Mouse (Mus musculus) neural tube, embryonic 13.5 days (tissue): ENCODE measurements around the gene Kmt5b. TPM values are rescaled to one million over a fixed set of nuclear protein-coding genes. Genes with fewer than 3 reads are reported as not detected.

Source experiments
- ATAC-seq: fragments of 200-750 bp; cut with Nextera tagmentation; 2 replicates; pipeline ENCODE4 v1.8.0; 2017; ENCODE audit warnings: low read depth, mild to moderate bottlenecking, moderate TSS enrichment, moderate library complexity
- H3K27ac ChIP-seq: fragments of 300-500 bp; sonication (generic); replicated peaks from 2 replicates; pipeline ENCODE4 v1.5.1; 2015; ENCODE audit warnings: moderate library complexity, mild to moderate bottlenecking, inconsistent platforms
- H3K27me3 ChIP-seq: fragments of 300-500 bp; sonication (generic); 2 replicates; pipeline ENCODE4 v1.6.1; 2015; ENCODE audit warnings: mild to moderate bottlenecking, inconsistent platforms
- H3K36me3 ChIP-seq: fragments of 300-500 bp; sonication (generic); 2 replicates; pipeline ENCODE4 v1.6.1; 2015; ENCODE audit warnings: mild to moderate bottlenecking, inconsistent platforms
- H3K4me1 ChIP-seq: fragments of 300-500 bp; sonication (generic); replicated peaks from 2 replicates; pipeline ENCODE4 v1.6.1; 2015; ENCODE audit warnings: inconsistent platforms
- H3K4me2 ChIP-seq: fragments of 300-500 bp; sonication (generic); 2 replicates; pipeline ENCODE4 v1.6.1; 2015; ENCODE audit warnings: inconsistent platforms, mild to moderate bottlenecking, moderate library complexity
- H3K4me3 ChIP-seq: fragments of 300-500 bp; sonication (generic); 2 replicates; pipeline ENCODE4 v1.5.1; 2015; ENCODE audit warnings: mild to moderate bottlenecking, inconsistent platforms
- H3K9ac ChIP-seq: fragments of 300-500 bp; sonication (generic); 2 replicates; pipeline ENCODE4 v1.6.1; 2015; ENCODE audit warnings: moderate library complexity, mild to moderate bottlenecking, inconsistent platforms
- H3K9me3 ChIP-seq: fragments of 300-500 bp; sonication (generic); 2 replicates; pipeline ENCODE4 v1.6.1; 2016; ENCODE audit warnings: inconsistent platforms
- WGBS: fragments of 180-500 bp; shearing (Covaris S2); methylation state at CpG from one replicate; pipeline ENCODE4 v1.1.7; 2015; 5-methylcytosine and 5-hydroxymethylcytosine counted together
- polyA plus RNA-seq: library from polyadenylated mRNA; unstranded; fragments of >200 nt; fragmentation: Nextera tagmentation; extraction: Ambion mirVana; gene quantifications from 2 replicates; pipeline ENCODE4 v1.2.1, GENCODE M21; 2015

The Kmt5b gene
- polyA plus RNA-seq, 1 experiment from 2014 or later: 43.7 TPM

DNA sequence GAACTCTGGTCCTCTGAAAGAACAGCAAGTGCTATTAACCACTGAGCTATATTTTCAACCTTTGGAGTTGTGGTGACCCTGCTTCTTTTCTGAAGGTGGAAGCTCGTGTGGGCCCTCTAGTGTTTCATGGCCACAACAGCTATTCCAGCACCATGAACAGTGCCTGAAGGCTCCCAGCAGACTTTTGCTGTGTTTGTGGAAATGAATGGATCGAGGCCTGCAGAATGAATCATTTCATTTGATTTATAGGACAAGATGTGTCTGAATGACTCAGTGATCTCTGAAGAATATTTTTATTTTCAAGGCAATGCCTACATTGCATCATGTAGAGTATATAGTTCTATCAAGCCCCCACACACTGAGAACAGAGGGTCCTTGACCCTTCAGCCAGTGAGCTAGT is 6.9 kb downstream of the Kmt5b start:
- no peak for ATAC-seq
- WGBS: 66% methylated on average over 2 of the region's 2 CpGs
- H3K27me3 ChIP-seq: no peaks in the 10 kb centered on the region
- H3K9ac ChIP-seq: no peak overlapping the region
- H3K36me3 ChIP-seq: no peaks in the 10 kb centered on the region
- no peaks in the 10 kb centered on the region for H3K9me3 ChIP-seq
- peaks cover 49% of the 10 kb centered on the region for H3K4me1 ChIP-seq
- H3K27ac ChIP-seq: no peak overlapping the region
- H3K4me2 ChIP-seq: no peak overlapping the region
- no peak overlapping the region for H3K4me3 ChIP-seq

DNA sequence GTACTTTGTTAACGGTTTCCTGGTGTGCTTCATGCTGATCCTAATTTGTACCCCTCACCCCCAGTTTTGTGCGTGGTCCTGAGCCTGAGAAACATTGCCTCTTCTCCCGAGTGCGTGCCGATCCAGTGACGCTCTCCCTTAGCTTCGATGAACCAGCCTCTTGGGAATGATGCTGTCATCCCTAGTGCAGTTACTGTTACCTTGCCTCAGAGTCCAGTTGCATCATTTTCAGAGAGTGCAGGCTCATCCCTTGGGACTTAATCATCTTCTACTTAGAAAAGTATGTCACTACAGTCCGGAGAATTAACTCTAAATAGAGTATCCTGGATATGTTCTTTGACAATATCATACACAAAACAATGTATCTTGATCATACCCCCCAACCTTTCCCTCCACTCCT is 11.5 kb downstream of the Kmt5b start:
- Histone ChIP-seq H3K4me3 (no peak overlapping the region), H3K4me1 (peaks cover 24% of the 10 kb centered on the region), H3K27me3 (no peaks in the 10 kb centered on the region), H3K27ac (no peak overlapping the region), H3K9ac (no peak overlapping the region), H3K9me3 (no peaks in the 10 kb centered on the region), H3K4me2 (no peak overlapping the region), H3K36me3 (peaks cover 19% of the 10 kb centered on the region)
- WGBS: 89% methylated on average over 8 of the region's 8 CpGs
- no peak for ATAC-seq

DNA sequence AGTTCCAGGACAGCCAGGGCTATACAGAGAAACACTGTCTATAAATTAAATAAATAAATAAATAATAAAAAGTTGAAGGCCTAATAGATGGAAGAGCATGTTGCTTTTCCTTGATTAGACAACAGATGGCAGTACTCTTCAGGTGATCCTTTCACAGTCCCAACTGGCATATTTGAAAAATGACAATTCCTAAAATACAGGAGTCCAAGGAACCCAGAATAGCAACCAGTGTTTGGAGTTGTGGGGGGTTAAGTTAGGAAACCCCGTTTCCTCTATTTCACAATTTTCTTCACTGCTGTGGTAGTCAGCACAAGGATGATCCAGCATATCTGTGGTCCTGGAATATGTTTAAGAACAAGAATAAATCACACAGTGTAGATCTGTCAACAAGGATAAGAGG is 22.9 kb downstream of the Kmt5b start:
- peaks cover 79% of the 10 kb centered on the region for H3K36me3 ChIP-seq
- ATAC-seq: no peak
- H3K4me2 ChIP-seq: no peak overlapping the region

DNA sequence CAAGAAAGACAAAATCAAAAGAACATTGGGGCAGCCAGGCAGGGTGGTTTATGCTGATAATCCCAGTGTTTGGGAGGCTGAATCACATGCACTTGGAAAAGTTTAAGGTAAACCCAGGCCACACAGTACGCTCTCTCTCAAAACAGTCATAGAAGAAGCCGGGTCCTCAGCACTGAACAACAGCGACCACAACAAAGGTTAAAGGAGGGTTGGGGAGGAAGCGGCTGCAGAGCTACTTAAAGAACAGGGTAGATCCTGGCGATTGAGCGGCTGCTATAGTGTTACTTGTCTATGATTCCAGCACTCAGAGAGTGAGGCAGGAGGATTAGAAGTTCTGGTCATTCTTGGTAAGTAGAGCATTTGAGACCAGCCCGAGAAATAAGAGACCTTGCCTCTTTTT is 38.3 kb downstream of the Kmt5b start:
- H3K4me3 ChIP-seq: no peak overlapping the region
- no peaks in the 10 kb centered on the region for H3K9me3 ChIP-seq
- H3K9ac ChIP-seq: no peak overlapping the region
- no peaks in the 10 kb centered on the region for H3K4me1 ChIP-seq
- H3K36me3 ChIP-seq: peaks cover 94% of the 10 kb centered on the region
- no peaks in the 10 kb centered on the region for H3K27me3 ChIP-seq
- WGBS: 92% methylated on average over 7 of the region's 7 CpGs
- ATAC-seq: no peak
- H3K4me2 ChIP-seq: no peak overlapping the region
- H3K27ac ChIP-seq: no peak overlapping the region

More for the DNA sequence above, 22.9 kb downstream of the Kmt5b start:
- 88% methylated on average over 1 of the region's 1 CpGs for WGBS
- no peaks in the 10 kb centered on the region for H3K27me3 ChIP-seq
- no peaks in the 10 kb centered on the region for H3K4me1 ChIP-seq
- no peaks in the 10 kb centered on the region for H3K9me3 ChIP-seq
- no peak overlapping the region for H3K4me3 ChIP-seq
- no peak overlapping the region for H3K27ac ChIP-seq
- H3K9ac ChIP-seq: no peak overlapping the region

DNA sequence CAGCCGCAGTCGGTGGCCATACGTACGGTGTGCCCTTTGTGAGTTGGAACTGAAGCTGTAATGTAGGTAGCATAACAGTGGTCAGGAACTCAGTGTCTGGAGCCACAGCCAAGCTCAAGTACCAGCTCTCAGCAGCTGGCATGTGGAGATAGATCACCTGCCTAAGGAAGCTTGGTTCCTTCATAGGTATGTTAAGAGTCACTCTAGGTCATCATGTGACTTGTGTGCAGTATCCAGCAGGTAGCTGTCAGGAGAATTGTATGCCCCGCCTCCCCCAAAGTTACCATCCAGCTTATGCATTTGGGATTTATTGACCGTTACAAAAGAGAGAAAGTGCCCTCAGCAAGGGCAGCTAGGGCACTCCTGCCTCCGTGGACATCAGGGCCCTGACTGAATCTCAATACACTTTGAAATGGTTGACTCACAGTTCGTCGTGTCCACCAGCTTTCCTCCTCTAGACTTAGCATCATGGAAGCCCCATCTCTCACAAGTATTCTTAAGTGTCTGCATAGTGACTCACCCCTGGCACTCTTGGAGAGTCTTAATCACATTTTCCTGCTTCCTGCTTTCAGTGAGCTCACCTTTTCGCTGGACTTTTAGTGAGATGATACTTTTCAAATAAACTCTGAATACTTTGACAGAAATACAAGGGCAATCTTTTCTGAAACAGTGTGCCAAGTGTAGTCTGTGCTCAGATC is 43.5 kb downstream of the Kmt5b start:
- Histone ChIP-seq H3K4me3 (no peak overlapping the region), H3K4me1 (no peaks in the 10 kb centered on the region), H3K36me3 (peaks cover 89% of the 10 kb centered on the region), H3K4me2 (no peak overlapping the region), H3K27ac (no peak overlapping the region), H3K9ac (no peak overlapping the region), H3K27me3 (no peaks in the 10 kb centered on the region), H3K9me3 (no peaks in the 10 kb centered on the region)
- 92% methylated on average over 10 of the region's 10 CpGs for WGBS
- ATAC-seq: no peak

DNA sequence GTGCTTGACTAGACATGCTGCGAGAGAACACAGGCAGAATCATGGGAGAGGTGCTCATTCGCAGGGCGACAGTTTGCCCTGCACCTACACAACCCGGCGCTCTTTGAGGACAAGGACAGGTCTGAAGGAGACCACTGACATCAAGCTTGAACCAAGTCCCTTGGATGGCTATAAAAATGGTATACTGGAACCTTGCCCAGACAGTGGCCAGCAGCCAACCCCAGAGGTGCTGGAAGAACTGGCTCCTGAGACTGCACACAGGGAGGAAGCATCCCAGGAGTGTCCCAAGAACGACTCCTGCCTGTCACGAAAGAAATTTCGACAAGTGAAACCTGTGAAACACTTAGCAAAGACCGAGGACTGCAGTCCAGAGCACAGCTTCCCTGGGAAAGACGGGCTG is 47.2 kb downstream of the Kmt5b start:
- ATAC-seq: no peak
- Histone ChIP-seq H3K27me3 (no peaks in the 10 kb centered on the region), H3K27ac (no peak overlapping the region), H3K9ac (no peak overlapping the region), H3K9me3 (no peaks in the 10 kb centered on the region), H3K36me3 (peaks cover 72% of the 10 kb centered on the region), H3K4me3 (no peak overlapping the region), H3K4me1 (no peaks in the 10 kb centered on the region), H3K4me2 (no peak overlapping the region)
- 91% methylated on average over 10 of the region's 10 CpGs for WGBS

DNA sequence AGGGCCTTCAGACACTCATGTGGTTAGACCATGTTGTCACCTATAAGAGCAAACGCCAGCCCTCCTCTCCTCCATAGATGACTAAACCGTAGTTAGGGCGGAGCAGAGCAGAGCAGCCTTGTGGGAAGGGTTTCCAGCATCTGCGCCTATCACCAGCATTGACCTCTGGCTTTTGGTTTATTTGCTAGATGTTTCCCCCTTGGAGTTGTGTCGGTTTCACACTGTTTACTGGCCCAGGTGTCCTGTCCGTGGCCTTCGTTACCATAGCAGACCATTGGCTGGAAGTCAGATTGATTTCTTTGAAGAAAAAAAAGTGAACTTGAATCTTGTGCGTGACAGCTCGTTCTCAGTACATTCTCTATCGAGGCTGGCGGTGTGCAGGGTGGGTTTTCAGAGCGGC is 48.6 kb downstream of the Kmt5b start:
- H3K36me3 ChIP-seq: peaks cover 58% of the 10 kb centered on the region
- H3K4me3 ChIP-seq: no peak overlapping the region
- ATAC-seq: no peak
- H3K27ac ChIP-seq: no peak overlapping the region
- no peaks in the 10 kb centered on the region for H3K9me3 ChIP-seq
- WGBS: 88% methylated on average over 12 of the region's 12 CpGs
- H3K9ac ChIP-seq: no peak overlapping the region
- no peak overlapping the region for H3K4me2 ChIP-seq
- H3K27me3 ChIP-seq: no peaks in the 10 kb centered on the region
- no peaks in the 10 kb centered on the region for H3K4me1 ChIP-seq

DNA sequence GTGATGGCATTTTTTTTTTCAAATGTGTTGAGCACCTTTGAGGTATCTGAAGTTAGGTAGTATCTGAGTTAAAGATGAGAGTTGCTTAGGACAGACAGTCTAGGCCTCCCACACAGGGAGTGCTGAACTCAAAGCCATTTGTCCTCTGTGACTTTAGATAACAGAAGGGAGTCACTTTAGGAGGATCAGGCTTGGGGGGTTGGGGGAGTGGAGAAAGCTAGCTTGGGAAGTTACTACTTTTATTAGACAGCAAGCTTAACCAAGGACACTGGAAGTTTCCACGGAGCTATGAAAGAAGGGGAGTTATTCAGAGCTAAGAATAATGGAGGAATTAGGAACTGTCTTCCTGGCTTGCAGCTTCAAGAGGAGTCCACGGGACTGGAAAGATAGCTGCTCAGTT is 51.9 kb downstream of the Kmt5b start:
- no peaks in the 10 kb centered on the region for H3K9me3 ChIP-seq
- 79% methylated on average over 2 of the region's 2 CpGs for WGBS
- ATAC-seq: no peak

DNA sequence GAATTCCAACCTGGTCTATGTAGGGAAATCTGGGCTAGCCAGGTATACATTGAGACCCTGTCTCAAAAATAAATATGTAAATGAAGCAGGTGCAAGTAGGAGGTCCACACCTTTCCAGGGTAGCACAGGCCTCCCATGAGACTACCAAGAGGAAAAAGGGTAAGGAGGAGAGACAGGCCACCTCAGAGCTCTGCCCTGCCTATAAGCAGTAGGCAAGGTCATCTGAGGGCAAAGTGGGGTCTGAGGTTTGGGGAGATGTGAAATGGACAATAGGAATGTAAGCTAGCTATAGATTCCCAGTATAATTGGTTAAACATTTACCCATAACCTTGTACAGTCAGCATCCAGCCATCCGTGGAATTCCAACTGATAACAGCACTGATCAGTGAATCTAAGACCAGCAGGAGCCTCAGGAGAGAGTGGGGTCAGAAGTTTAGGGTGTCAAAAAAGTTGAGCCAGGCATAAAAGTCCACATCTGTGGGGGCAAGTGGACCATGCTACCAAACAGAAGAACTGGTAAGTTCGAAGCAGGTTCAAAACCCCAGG is 52.8 kb downstream of the Kmt5b start:
- peaks cover 27% of the 10 kb centered on the region for H3K36me3 ChIP-seq
- no peaks in the 10 kb centered on the region for H3K27me3 ChIP-seq
- H3K4me2 ChIP-seq: no peak overlapping the region
- no peaks in the 10 kb centered on the region for H3K4me1 ChIP-seq
- no peak overlapping the region for H3K9ac ChIP-seq
- H3K4me3 ChIP-seq: no peak overlapping the region
- no peaks in the 10 kb centered on the region for H3K9me3 ChIP-seq
- WGBS: 92% methylated on average over 2 of the region's 2 CpGs
- ATAC-seq: no peak
- no peak overlapping the region for H3K27ac ChIP-seq

More for the DNA sequence above, 51.9 kb downstream of the Kmt5b start:
- H3K27ac ChIP-seq: no peak overlapping the region
- H3K36me3 ChIP-seq: peaks cover 36% of the 10 kb centered on the region
- no peak overlapping the region for H3K4me3 ChIP-seq
- no peaks in the 10 kb centered on the region for H3K27me3 ChIP-seq
- H3K4me1 ChIP-seq: no peaks in the 10 kb centered on the region
- H3K9ac ChIP-seq: no peak overlapping the region
- no peak overlapping the region for H3K4me2 ChIP-seq

DNA sequence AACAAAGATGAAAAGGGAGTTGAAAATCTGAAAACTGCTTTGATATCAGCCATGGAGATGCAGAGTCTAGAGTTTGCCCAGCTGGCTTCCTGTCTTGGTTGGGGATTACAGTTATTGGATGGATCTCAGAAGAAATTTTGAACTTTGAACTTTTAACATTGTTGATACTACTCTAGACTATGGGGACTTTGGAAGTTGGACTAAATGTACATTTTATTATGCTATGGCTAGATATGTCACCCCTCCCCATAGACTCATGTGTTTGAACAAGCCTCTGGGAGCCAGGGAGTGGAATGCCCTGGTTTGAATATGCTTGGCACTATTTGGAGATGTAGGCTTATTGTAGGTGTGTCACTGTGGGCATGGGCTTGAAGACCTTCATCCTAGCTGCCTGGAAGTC is 57.8 kb downstream of the Kmt5b start:
- Histone ChIP-seq H3K4me2 (no peak overlapping the region), H3K36me3 (no peaks in the 10 kb centered on the region), H3K27ac (no peak overlapping the region), H3K9me3 (no peaks in the 10 kb centered on the region), H3K27me3 (no peaks in the 10 kb centered on the region), H3K4me1 (no peaks in the 10 kb centered on the region), H3K9ac (no peak overlapping the region), H3K4me3 (no peak overlapping the region)
- ATAC-seq: no peak

DNA sequence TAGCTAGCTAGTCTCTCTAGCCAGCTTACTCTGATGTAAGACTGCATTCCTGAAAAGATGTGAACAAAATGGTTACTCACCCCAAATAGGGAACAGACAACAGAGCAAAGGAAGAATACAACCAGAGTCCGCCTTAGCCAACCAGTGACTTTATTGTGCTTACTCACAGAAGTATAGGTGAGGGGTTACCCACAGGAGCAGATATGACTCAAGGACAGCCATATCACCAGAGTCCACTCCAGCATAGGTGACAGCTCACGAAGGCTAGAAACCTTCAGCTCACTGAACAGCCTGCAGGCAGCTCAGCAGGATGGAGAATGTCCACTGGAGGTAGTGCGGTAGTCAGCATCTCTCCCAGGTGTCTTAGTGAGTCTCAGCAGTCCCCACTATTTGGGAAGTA is 62.6 kb downstream of the Kmt5b start:
- Histone ChIP-seq H3K36me3 (no peaks in the 10 kb centered on the region), H3K4me1 (no peaks in the 10 kb centered on the region), H3K27ac (no peak overlapping the region), H3K9me3 (no peaks in the 10 kb centered on the region), H3K9ac (no peak overlapping the region), H3K27me3 (no peaks in the 10 kb centered on the region), H3K4me3 (no peak overlapping the region), H3K4me2 (no peak overlapping the region)
- WGBS: 86% methylated on average over 3 of the region's 3 CpGs
- ATAC-seq: no peak

DNA sequence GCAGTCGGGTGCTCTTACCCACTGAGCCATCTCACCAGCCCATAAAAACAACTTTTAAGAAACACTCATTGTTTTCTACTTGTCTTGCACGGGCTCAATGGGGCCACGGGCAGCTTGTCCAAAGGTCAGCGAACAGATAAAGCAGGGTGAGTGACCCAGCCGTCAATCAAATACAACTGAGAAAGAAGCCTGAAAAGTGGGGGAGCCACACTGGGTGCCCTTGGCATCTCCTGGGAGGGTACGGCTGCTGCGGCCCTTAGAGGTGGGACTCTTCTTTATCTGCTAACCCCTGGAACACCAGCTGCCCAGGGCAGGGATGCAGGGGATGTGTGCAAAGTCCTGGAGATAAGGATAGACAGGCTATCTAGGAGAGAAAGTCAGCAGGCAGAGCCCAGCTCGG is 64.5 kb downstream of the Kmt5b start:
- Histone ChIP-seq H3K4me2 (no peak overlapping the region), H3K9me3 (no peaks in the 10 kb centered on the region), H3K4me1 (no peaks in the 10 kb centered on the region), H3K4me3 (no peak overlapping the region), H3K27me3 (no peaks in the 10 kb centered on the region), H3K27ac (no peak overlapping the region), H3K9ac (no peak overlapping the region), H3K36me3 (no peaks in the 10 kb centered on the region)
- 67% methylated on average over 8 of the region's 8 CpGs for WGBS
- no peak for ATAC-seq

DNA sequence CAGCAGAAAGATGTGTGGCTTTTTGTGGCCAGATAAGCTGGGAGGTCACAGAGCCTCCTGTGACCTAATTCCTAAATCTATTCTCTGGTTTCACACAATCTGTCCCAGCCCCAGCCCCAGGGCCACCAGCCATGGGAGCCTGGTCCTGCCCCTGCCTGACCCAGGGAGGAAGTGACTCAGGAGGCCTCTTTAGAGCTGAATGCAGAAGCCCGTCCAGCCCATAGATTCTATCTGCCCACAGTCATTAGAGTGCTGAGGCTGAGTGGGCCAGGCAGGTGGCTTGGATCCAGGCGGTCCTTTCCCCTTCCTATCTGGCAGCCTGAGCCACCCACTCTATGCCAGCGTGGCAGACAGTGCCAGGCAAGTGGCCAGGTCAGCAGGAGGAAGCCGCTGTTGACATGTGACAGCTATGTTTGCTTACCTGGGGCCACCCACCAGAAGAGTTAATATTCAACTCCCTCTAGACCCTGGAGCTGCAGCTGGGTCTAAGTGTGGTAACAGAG is 65.7 kb downstream of the Kmt5b start:
- 82% methylated on average over 4 of the region's 4 CpGs for WGBS
- no peaks in the 10 kb centered on the region for H3K27me3 ChIP-seq
- no peak overlapping the region for H3K4me2 ChIP-seq
- H3K36me3 ChIP-seq: no peaks in the 10 kb centered on the region
- H3K9me3 ChIP-seq: no peaks in the 10 kb centered on the region
- no peak overlapping the region for H3K27ac ChIP-seq
- no peaks in the 10 kb centered on the region for H3K4me1 ChIP-seq
- no peak for ATAC-seq
- H3K9ac ChIP-seq: no peak overlapping the region
- no peak overlapping the region for H3K4me3 ChIP-seq
